ENCODE assay signal across 8 mouse cellular contexts in the genomic region with DNA sequence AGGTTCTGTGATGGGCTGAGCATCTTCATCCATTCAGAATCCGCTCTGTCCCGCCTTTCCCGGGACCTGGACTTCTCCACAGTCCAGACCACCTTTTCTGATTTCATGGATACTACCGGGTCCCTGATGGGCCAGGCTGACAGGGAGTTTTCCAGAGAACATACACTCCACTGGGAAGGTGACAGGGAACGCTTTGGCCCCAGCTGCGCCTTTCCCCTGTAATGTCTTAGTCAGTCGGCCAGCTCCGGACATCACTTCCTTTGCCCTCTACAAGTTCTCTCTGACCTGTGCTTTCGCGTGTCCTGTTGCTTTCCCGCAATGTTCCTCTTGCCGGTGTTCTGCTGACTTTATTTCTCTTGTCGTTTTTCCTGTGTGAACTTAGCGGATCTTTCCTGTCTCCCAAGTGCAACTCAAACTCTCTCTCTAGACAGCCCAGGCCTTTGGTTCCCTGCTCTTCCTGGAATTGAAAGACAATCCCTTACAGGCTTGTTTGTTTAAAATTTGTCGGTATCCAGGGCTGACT. TPM values are rescaled to one million over a fixed set of nuclear protein-coding genes. Genes with fewer than 3 reads are reported as not detected.
DNase-seq lines count a peak whose midpoint lies in the region; ATAC-seq and TF ChIP-seq lines count a peak whose summit lies in the region.

No protein-coding gene starts in this region.

- peak overlapping the region; percentile 57 for H3K4me3 ChIP-seq in neural tube, embryonic 11.5 days (ENCODE audit: low read depth, low read length)
- peak overlapping the region; percentile 94 for H3K4me3 ChIP-seq in bone marrow macrophage, adult 2 months (ENCODE audit: insufficient read depth, low read length)
- H3K4me3 ChIP-seq in liver, embryonic 16.5 days (ENCODE audit: low read depth, low read length): peak overlapping the region; percentile 71
- H3K4me3 ChIP-seq in neural tube, embryonic 14.5 days (ENCODE audit: low read depth, low read length): peak overlapping the region; percentile 73

- 0 out of 2 replicates have a peak, but pooled peaks have one; percentile 3 for ATAC-seq in neural tube, embryonic 11.5 days (ENCODE audit: insufficient read depth, low FRiP score, low TSS enrichment)
- no peak for ATAC-seq in liver, embryonic 16.5 days (ENCODE audit: low read depth)
- no peak for ATAC-seq in neural tube, embryonic 14.5 days (ENCODE audit: low read depth)

- TF ChIP-seq CTCF in bone marrow macrophage, adult 2 months (IDR thresholded peaks at IDR 0.05; ENCODE audit: low read depth, low read length): no peak

- no peak for TF ChIP-seq POLR2A in bone marrow macrophage, adult 2 months (IDR thresholded peaks at IDR 0.05; ENCODE audit: borderline replicate concordance, low read depth, low read length)

- H3K9me3 ChIP-seq in neural tube, embryonic 11.5 days (ENCODE audit: control insufficient read depth, low read length): no peaks in the 10 kb centered on the region
- H3K9me3 ChIP-seq in liver, embryonic 16.5 days (replicated peaks; ENCODE audit: control insufficient read depth, low read length): no peaks in the 10 kb centered on the region
- no peaks in the 10 kb centered on the region for H3K9me3 ChIP-seq in neural tube, embryonic 14.5 days (ENCODE audit: control insufficient read depth, low read length)

- H3K36me3 ChIP-seq in neural tube, embryonic 11.5 days (ENCODE audit: control insufficient read depth, insufficient read depth, low read length): no peaks in the 10 kb centered on the region
- H3K36me3 ChIP-seq in liver, embryonic 16.5 days (ENCODE audit: control insufficient read depth, insufficient read depth): peaks cover 5% of the 10 kb centered on the region; the same call in 1 of the 2 replicates
- 0 out of 2 replicates have a peak, but pooled peaks cover 3% of the 10 kb centered on the region for H3K36me3 ChIP-seq in neural tube, embryonic 14.5 days (ENCODE audit: control insufficient read depth, insufficient read depth, low read length)

- H3K27ac ChIP-seq in neural tube, embryonic 11.5 days (ENCODE audit: low read depth, low read length): no peak overlapping the region
- no peak overlapping the region for H3K27ac ChIP-seq in bone marrow macrophage, adult 2 months (ENCODE audit: insufficient read depth, low read depth, low read length)
- H3K27ac ChIP-seq in liver, embryonic 16.5 days (ENCODE audit: low read length): no peak overlapping the region
- H3K27ac ChIP-seq in neural tube, embryonic 14.5 days (ENCODE audit: low read depth, low read length): peak overlapping the region; percentile 68

- peak overlapping the region; percentile 81 for H3K9ac ChIP-seq in neural tube, embryonic 11.5 days (ENCODE audit: low read length)
- H3K9ac ChIP-seq in liver, embryonic 16.5 days (ENCODE audit: low read depth, low read length): peak overlapping the region; percentile 79
- H3K9ac ChIP-seq in neural tube, embryonic 14.5 days (replicated peaks; ENCODE audit: low read depth, low read length): peak overlapping the region; percentile 75

- peak; percentile 44 for DNase-seq in neural tube, embryonic 11.5 days (ENCODE audit: low spot score)
- DNase-seq in neural tube, embryonic 10.5 days (ENCODE audit: extremely low spot score, low spot score): no peak
- peak; percentile 19 for DNase-seq in gastrocnemius, postnatal 14 days
- DNase-seq in induced T-regulatory cell, adult 2 months (ENCODE audit: low read depth): peak; percentile 36
- no peak for DNase-seq in thymus, postnatal 36 days

- peak overlapping the region; percentile 67 for H3K4me2 ChIP-seq in neural tube, embryonic 11.5 days (ENCODE audit: low read depth)
- peak overlapping the region; percentile 87 for H3K4me2 ChIP-seq in liver, embryonic 16.5 days (ENCODE audit: low read depth, low read length)
- peak overlapping the region; percentile 87 for H3K4me2 ChIP-seq in neural tube, embryonic 14.5 days (ENCODE audit: low read depth, low read length)

- WGBS in neural tube, embryonic 11.5 days: 2% methylated on average over 15 of the region's 15 CpGs
- 3% methylated on average over 15 of the region's 15 CpGs for WGBS in liver, embryonic 16.5 days (ENCODE audit: insufficient replicate concordance)
- WGBS in neural tube, embryonic 14.5 days: 3% methylated on average over 15 of the region's 15 CpGs

- H3K27me3 ChIP-seq in neural tube, embryonic 11.5 days (ENCODE audit: control insufficient read depth, insufficient read depth, low read length): no peaks in the 10 kb centered on the region
- H3K27me3 ChIP-seq in liver, embryonic 16.5 days (ENCODE audit: control insufficient read depth, insufficient read depth, low read depth, low read length): no peaks in the 10 kb centered on the region
- H3K27me3 ChIP-seq in neural tube, embryonic 14.5 days (ENCODE audit: control insufficient read depth, insufficient read depth, low read length): no peaks in the 10 kb centered on the region

- intact Hi-C loops in gastrocnemius, postnatal 14 days (cut with DNase I; ENCODE audit: low total_unique reads): no loop called here

- H3K4me1 ChIP-seq in neural tube, embryonic 11.5 days (ENCODE audit: control insufficient read depth, insufficient read depth, low read length): peaks cover 4% of the 10 kb centered on the region; the same call in 1 of the 2 replicates
- peaks cover 14% of the 10 kb centered on the region; the same call in 1 of the 2 replicates for H3K4me1 ChIP-seq in bone marrow macrophage, adult 2 months (ENCODE audit: control insufficient read depth, insufficient read depth, low read length)
- peaks cover 16% of the 10 kb centered on the region for H3K4me1 ChIP-seq in liver, embryonic 16.5 days (ENCODE audit: control insufficient read depth, low read depth, low read length)
- peaks cover 8% of the 10 kb centered on the region; the same call in 1 of the 2 replicates for H3K4me1 ChIP-seq in neural tube, embryonic 14.5 days (ENCODE audit: control insufficient read depth, insufficient read depth, low read length)

RNA-seq across cellular contexts. Expression of a gene that starts 0.7 kb away (rescaled TPM):
- polyA plus RNA-seq in neural tube, embryonic 11.5 days (2014; fragmentation: Nextera tagmentation; extraction: Ambion mirVana): 30.0 and 30.9 TPM in 2 replicates
- polyA plus RNA-seq in bone marrow macrophage, adult 2 months (2012; ENCODE audit: insufficient read depth, insufficient read length, missing spikeins): 31.5 and 36.0 TPM in 2 replicates
- 1 to 10 TPM; 4.9 to 5.2 TPM for total RNA-seq in gastrocnemius, postnatal 14 days (2021)
- polyA plus RNA-seq in liver, embryonic 16.5 days (2015; fragmentation: Nextera tagmentation; extraction: Ambion mirVana): 12.8 and 16.1 TPM in 2 replicates
- 18.4 and 19.4 TPM in 2 replicates for polyA plus RNA-seq in neural tube, embryonic 14.5 days (2014; fragmentation: Nextera tagmentation; extraction: Ambion mirVana)

Comparison
In these comparisons a context has a peak if more than half of its experiments do, and no peak if none do; other contexts are left out.
1. DNase-seq: peak in neural tube, embryonic 11.5 days (single experiment), gastrocnemius, postnatal 14 days (single experiment) and induced T-regulatory cell, adult 2 months (single experiment); none in neural tube, embryonic 10.5 days (single experiment) and thymus, postnatal 36 days (0 of 2).
2. Peak in every context shown above with its lines, with median percentiles within 50 percentile points of each other: H3K4me2 ChIP-seq, H3K4me3 ChIP-seq and H3K9ac ChIP-seq.